ENCODE assay signal across 13 mouse cellular contexts in genomic region chr19:42785129-42785528, GRCm38 (mm10). TPM values are rescaled to one million over a fixed set of nuclear protein-coding genes. Genes with fewer than 3 reads are reported as not detected.
DNase-seq lines count a peak whose midpoint lies in the region; ATAC-seq and TF ChIP-seq lines count a peak whose summit lies in the region.
"Had no signal": no experiment of that assay in that cellular context is flagged by ENCODE, and none has a peak within 500 bp of the region (broad histone marks: within the 10 kb centered on the region; RNA-seq: fewer than 3 reads in every experiment).

No protein-coding gene starts in this region.

- no peaks in the 10 kb centered on the region for H3K27me3 ChIP-seq in intestine, postnatal 0 days (replicated peaks; ENCODE audit: control insufficient read depth, insufficient read depth, low read length)
- no peaks in the 10 kb centered on the region for H3K27me3 ChIP-seq in intestine, embryonic 15.5 days (replicated peaks)
- H3K27me3 ChIP-seq in CH12.LX (replicated peaks): no peaks in the 10 kb centered on the region
- H3K27me3 ChIP-seq in midbrain, embryonic 12.5 days: peaks cover 12% of the 10 kb centered on the region
- H3K27me3 ChIP-seq: neural tube, embryonic 15.5 days had no signal

- in situ Hi-C loops in CH12.LX (cut with MboI; ENCODE audit: low pct_ligation_motif_present, low pct_unique_long_range_greater_than_20kb, low sequenced_read_pairs): no loop called here

- no peak for TF ChIP-seq EP300 in CH12.LX (IDR thresholded peaks at IDR 0.05; ENCODE audit: low read length)

- dilution Hi-C loops in CH12.LX (cut with MboI; ENCODE audit: extremely low pct_ligation_motif_present, extremely low pct_unique_long_range_greater_than_20kb, low sequenced_read_pairs): no loop called here

- no peak overlapping the region for H3K9ac ChIP-seq in intestine, postnatal 0 days (ENCODE audit: low read depth, low read length)
- H3K9ac ChIP-seq in intestine, embryonic 15.5 days: no peak overlapping the region
- H3K9ac ChIP-seq in CH12.LX (ENCODE audit: insufficient read depth, low read depth): no peak overlapping the region
- no peak overlapping the region for H3K9ac ChIP-seq in midbrain, embryonic 12.5 days (replicated peaks)
- H3K9ac ChIP-seq: limb, embryonic 12.5 days; neural tube, embryonic 15.5 days had no signal

- H3K27ac ChIP-seq in intestine, postnatal 0 days (ENCODE audit: low read depth, low read length): no peak overlapping the region
- no peak overlapping the region for H3K27ac ChIP-seq in intestine, embryonic 15.5 days
- no peak overlapping the region for H3K27ac ChIP-seq in CH12.LX (ENCODE audit: insufficient read depth, low read depth)
- H3K27ac ChIP-seq in midbrain, embryonic 12.5 days (replicated peaks): 0 out of 2 replicates have a peak overlapping the region, but pooled peaks have one; percentile 25
- H3K27ac ChIP-seq: limb, embryonic 12.5 days; neural tube, embryonic 15.5 days had no signal

- ATAC-seq in intestine, postnatal 0 days: no peak
- no peak for ATAC-seq in intestine, embryonic 15.5 days
- ATAC-seq in midbrain, embryonic 12.5 days (ENCODE audit: low FRiP score, low read depth): no peak
- ATAC-seq: intestine, embryonic 16.5 days had no signal

- no peaks in the 10 kb centered on the region for H3K36me3 ChIP-seq in intestine, postnatal 0 days (ENCODE audit: control insufficient read depth, insufficient read depth)
- no peaks in the 10 kb centered on the region for H3K36me3 ChIP-seq in intestine, embryonic 15.5 days
- H3K36me3 ChIP-seq in CH12.LX (replicated peaks in 1 of 2; ENCODE audit: control insufficient read depth in 1 of 2, insufficient read depth in 1 of 2, low read length in 1 of 2): no peaks in the 10 kb centered on the region
- H3K36me3 ChIP-seq in midbrain, embryonic 12.5 days: no peaks in the 10 kb centered on the region
- H3K36me3 ChIP-seq: limb, embryonic 12.5 days; neural tube, embryonic 15.5 days had no signal

- TF ChIP-seq CTCF in intestine, postnatal 0 days (IDR thresholded peaks at IDR 0.05; ENCODE audit: low read depth): peak; percentile 57
- TF ChIP-seq CTCF in CH12.LX (conservative IDR thresholded peaks at IDR 0.05 in 1 of 2, IDR thresholded peaks at IDR 0.05 in 1 of 2; ENCODE audit: low read depth in 2 of 2, low read length in 2 of 2): peak; percentile 12 to 75; a peak in 2 of 4 replicates

- no peaks in the 10 kb centered on the region for H3K9me3 ChIP-seq in intestine, postnatal 0 days (ENCODE audit: control insufficient read depth)
- H3K9me3 ChIP-seq in intestine, embryonic 15.5 days: no peaks in the 10 kb centered on the region
- no peaks in the 10 kb centered on the region for H3K9me3 ChIP-seq in CH12.LX (replicated peaks; ENCODE audit: low read length)
- no peaks in the 10 kb centered on the region for H3K9me3 ChIP-seq in midbrain, embryonic 12.5 days
- H3K9me3 ChIP-seq: limb, embryonic 12.5 days; neural tube, embryonic 15.5 days had no signal

- no peaks in the 10 kb centered on the region for H3K4me1 ChIP-seq in intestine, postnatal 0 days (replicated peaks; ENCODE audit: control insufficient read depth, insufficient read depth, low read length)
- peaks cover 7% of the 10 kb centered on the region; the same call in 1 of the 2 replicates for H3K4me1 ChIP-seq in intestine, embryonic 15.5 days (replicated peaks)
- peaks cover 7 to 18% of the 10 kb centered on the region in 2 experiments; a peak in 3 of 4 replicates for H3K4me1 ChIP-seq in CH12.LX (ENCODE audit: control insufficient read depth in 1 of 2, insufficient read depth in 2 of 2)
- H3K4me1 ChIP-seq in midbrain, embryonic 12.5 days: peaks cover 16% of the 10 kb centered on the region

- TF ChIP-seq RAD21 in CH12.LX (IDR thresholded peaks at IDR 0.05; ENCODE audit: low read depth, low read length): peak; percentile 20

- WGBS in intestine, postnatal 0 days: 35% methylated on average over 2 of the region's 2 CpGs
- WGBS in intestine, embryonic 15.5 days: 30% methylated on average over 2 of the region's 2 CpGs
- 27% methylated on average over 2 of the region's 2 CpGs for WGBS in midbrain, embryonic 12.5 days

- TF ChIP-seq POLR2A in CH12.LX (IDR thresholded peaks at IDR 0.05; ENCODE audit: low read depth, low read length): no peak

- no peak for DNase-seq in CH12.LX (ENCODE audit: extremely low read depth)
- peak; percentile 30 for DNase-seq in ZHBTc4 (ENCODE audit: low read depth, low spot score)
- DNase-seq in adrenal gland, postnatal 25 days: no peak
- no peak for DNase-seq in urinary bladder, postnatal 4 days (ENCODE audit: low spot score in 2 of 2)
- DNase-seq in lung, adult 18-20 months: no peak
- DNase-seq: adrenal gland, adult 8-10 months; cerebellum, postnatal 25 days had no signal

- no peak overlapping the region for H3K4me2 ChIP-seq in intestine, postnatal 0 days (replicated peaks; ENCODE audit: low read depth)
- no peak overlapping the region for H3K4me2 ChIP-seq in intestine, embryonic 15.5 days (replicated peaks)
- H3K4me2 ChIP-seq in CH12.LX (ENCODE audit: insufficient read depth, low read depth, poor library complexity, severe bottlenecking): no peak overlapping the region
- H3K4me2 ChIP-seq in midbrain, embryonic 12.5 days (replicated peaks): no peak overlapping the region
- H3K4me2 ChIP-seq: limb, embryonic 12.5 days; neural tube, embryonic 15.5 days had no signal

- H3K79me2 ChIP-seq in CH12.LX (replicated peaks; ENCODE audit: control insufficient read depth, extremely low read depth, insufficient read depth, poor library complexity, severe bottlenecking): no peaks in the 10 kb centered on the region

- H3K4me3 ChIP-seq in intestine, postnatal 0 days (ENCODE audit: low read depth, low read length): no peak overlapping the region
- H3K4me3 ChIP-seq in intestine, embryonic 15.5 days (replicated peaks): no peak overlapping the region
- H3K4me3 ChIP-seq in CH12.LX (replicated peaks in 1 of 3; ENCODE audit: low read depth in 2 of 3, low read length in 2 of 3, poor library complexity in 1 of 3): no peak overlapping the region
- no peak overlapping the region for H3K4me3 ChIP-seq in midbrain, embryonic 12.5 days
- H3K4me3 ChIP-seq: limb, embryonic 12.5 days; neural tube, embryonic 15.5 days had no signal

TF ChIP-seq in CH12.LX, 34 proteins besides CTCF, POLR2A, EP300 and RAD21:
- peak; percentile 6; the same call in 1 of the 2 replicates for TF ChIP-seq SMC3 (IDR thresholded peaks at IDR 0.05; ENCODE audit: low read depth, low read length)
- no peak for TF ChIP-seq NRF1 (IDR thresholded peaks at IDR 0.05; ENCODE audit: low read depth, low read length)

RNA-seq across cellular contexts. Expression of gene Hps1, which starts 5.4 kb away (rescaled TPM):
- 14.9 and 15.6 TPM in 2 replicates for polyA plus RNA-seq in intestine, postnatal 0 days (2015; fragmentation: Nextera tagmentation; extraction: Ambion mirVana)
- polyA plus RNA-seq in intestine, embryonic 15.5 days (2015; fragmentation: Nextera tagmentation; extraction: Ambion mirVana): 16.7 and 17.0 TPM in 2 replicates
- total RNA-seq in CH12.LX (2012; rRNA removed) (21.8 and 29.7 TPM in 2 replicates), CH12.LX (2014; rRNA removed) (16.0 and 17.7 TPM in 2 replicates)
- 21.4 and 22.6 TPM in 2 replicates for polyA plus RNA-seq in CH12.LX (2012; ENCODE audit: insufficient read length, low read depth)
- polyA plus RNA-seq in midbrain, embryonic 12.5 days (2016; fragmentation: Nextera tagmentation; extraction: Ambion mirVana): 15.5 and 17.2 TPM in 2 replicates
- 25.2 and 30.3 TPM in 2 replicates for total RNA-seq in adrenal gland, postnatal 25 days (2021)

RNA-seq across cellular contexts. Expression of gene Pyroxd2, which starts 32.6 kb away (rescaled TPM):
- polyA plus RNA-seq in intestine, postnatal 0 days (2015; fragmentation: Nextera tagmentation; extraction: Ambion mirVana): 13.8 and 16.1 TPM in 2 replicates
- 5.9 and 6.3 TPM in 2 replicates for polyA plus RNA-seq in intestine, embryonic 15.5 days (2015; fragmentation: Nextera tagmentation; extraction: Ambion mirVana)
- total RNA-seq in CH12.LX (2012; rRNA removed) (not detected in 2 replicates), CH12.LX (2014; rRNA removed) (0.18 TPM in 1 of 2 replicates, not detected in the other)
- polyA plus RNA-seq in CH12.LX (2012; ENCODE audit: insufficient read length, low read depth): 0.10 TPM in 1 of 2 replicates, not detected in the other
- 0.89 and 2.2 TPM in 2 replicates for polyA plus RNA-seq in midbrain, embryonic 12.5 days (2016; fragmentation: Nextera tagmentation; extraction: Ambion mirVana)
- total RNA-seq in adrenal gland, postnatal 25 days (2021): 40.1 and 47.5 TPM in 2 replicates
